Mouse (Mus musculus) lung, adult 2 months (tissue): Measurements from ENCODE around the gene Lsamp.

Source experiments
- CTCF ChIP-seq: fragments of 200-500 bp; IDR thresholded peaks from 2 replicates; pipeline ENCODE4 v1.5.1; 2011; ENCODE audit warnings: mild to moderate bottlenecking, low read length, control low read depth; ENCODE audit not compliant: insufficient read depth
- POLR2A ChIP-seq: fragments of 200-500 bp; IDR thresholded peaks from 2 replicates; pipeline ENCODE4 v1.6.1; 2011; ENCODE audit warnings: low read depth, mild to moderate bottlenecking, control low read depth, low read length, borderline replicate concordance; ENCODE audit errors: extremely low read depth

DNA sequence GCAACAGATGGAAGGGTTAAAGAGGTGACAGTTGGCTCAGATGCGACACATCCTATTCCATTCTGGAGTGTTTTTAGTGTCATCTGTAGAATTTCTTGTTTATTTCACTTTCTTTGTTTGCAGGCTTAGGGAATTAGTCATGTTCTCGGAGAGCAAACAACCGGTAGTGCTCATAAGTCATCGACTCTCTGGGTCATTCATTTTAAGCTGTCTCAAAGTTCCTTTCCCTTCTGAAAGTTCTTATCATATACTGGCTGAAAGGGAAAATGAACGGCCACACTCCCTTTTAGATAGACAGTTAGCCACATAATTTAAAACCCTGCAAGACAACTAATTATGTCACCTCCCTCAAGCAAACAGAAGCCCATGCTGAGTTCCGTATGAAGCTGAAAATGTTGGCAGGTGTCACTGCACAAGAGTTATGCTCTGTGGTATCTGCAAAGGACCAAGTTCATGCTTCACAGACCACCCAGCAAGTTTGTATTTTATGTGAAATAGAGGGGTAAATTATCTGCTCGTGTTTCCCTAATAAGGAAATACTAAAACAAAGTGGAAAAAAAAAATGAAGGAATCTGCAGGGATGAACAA is 1079.2 kb downstream of the Lsamp start:
- TF ChIP-seq CTCF (no peak), POLR2A (no peak)
